Mouse (Mus musculus) kidney, adult 8-10 months (tissue): Measurements from ENCODE around the gene BC035044.
"Not testable (repeated sequence)": the region's sequence is repeated elsewhere in the genome, so short reads cannot be mapped to it uniquely, and the experiment has no call there.

Experiments
- DNase-seq, 2 experiments: peaks; one replicate each; pipeline ENCODE4 v3.0.0; 2022

BC035044 gene

GRCm38 (mm10) chr6:128849902-128850301, 41.0 kb downstream of the BC035044 start:
- peak in 1 of 2 experiments; percentile 68 for DNase-seq

DNA sequence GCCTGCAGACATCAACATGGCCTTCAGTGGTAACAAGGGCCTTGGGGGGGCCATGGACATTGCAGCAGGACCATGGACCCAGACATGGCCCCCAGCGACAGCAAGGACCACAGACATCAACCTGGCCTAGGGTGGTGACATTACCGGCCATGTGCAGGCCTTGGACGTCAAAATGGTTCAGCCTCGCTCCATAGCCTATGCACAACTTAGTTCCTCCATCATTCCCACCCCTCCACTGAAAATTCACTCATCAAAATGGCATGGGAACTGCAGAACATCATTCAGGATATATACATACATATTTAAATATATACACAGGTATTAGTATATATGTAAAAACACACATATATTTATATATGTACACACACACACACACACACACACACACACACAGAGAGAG, 43.5 kb downstream of the BC035044 start:
- no peak for DNase-seq

DNA sequence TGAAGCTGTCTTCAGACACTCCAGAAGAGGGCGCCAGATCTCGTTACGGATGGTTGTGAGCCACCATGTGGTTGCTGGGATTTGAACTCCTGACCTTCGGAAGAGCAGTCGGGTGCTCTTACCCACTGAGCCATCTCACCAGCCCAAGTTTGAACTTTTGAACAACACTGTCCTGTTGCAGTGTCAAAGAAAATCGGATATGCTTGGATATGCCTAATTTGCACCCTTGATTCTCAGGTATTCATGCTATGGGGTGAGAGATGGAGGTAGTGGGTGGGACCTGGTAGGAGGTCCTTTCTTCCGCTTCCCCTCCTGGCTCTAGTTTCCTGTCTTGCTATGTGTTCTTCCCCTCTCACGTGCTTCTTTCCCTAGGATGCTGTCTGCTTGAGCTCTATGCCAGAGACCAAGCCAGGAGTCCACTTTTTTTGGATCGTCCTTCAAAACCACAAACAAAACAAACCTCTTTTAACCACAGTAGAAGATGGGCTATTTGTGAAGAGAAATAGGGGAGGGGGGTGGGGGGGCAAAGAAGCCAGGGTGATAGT, 44.9 kb downstream of the BC035044 start:
- DNase-seq, result no peak

- DNase-seq, result peak; percentile 87 to 93
Measured at GRCm38 (mm10) chr6:128845319-128845979, 45.5 kb downstream of the BC035044 start.

- no peak for DNase-seq
Measured at GRCm38 (mm10) chr6:128844586-128845080, 46.3 kb downstream of the BC035044 start.

DNA sequence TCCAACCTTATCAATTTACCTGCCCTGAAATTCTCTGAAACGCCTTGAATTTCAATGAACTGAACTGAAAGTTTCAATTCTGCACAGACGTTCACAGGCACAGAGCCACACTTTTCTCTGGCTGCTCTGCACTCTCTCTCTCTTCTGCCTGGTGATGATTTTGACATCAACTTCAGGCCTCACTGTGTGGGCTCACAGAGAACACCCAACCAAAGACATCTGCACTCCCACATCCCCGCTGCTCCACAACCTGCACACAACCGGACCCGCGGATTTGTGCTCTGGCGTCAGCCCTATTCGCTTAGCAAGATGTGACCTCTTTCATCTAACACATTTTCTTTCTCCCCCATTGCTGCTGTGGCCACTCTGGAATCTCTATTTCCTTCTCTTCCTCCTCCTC, 46.8 kb downstream of the BC035044 start:
- DNase-seq, result no peak

DNA sequence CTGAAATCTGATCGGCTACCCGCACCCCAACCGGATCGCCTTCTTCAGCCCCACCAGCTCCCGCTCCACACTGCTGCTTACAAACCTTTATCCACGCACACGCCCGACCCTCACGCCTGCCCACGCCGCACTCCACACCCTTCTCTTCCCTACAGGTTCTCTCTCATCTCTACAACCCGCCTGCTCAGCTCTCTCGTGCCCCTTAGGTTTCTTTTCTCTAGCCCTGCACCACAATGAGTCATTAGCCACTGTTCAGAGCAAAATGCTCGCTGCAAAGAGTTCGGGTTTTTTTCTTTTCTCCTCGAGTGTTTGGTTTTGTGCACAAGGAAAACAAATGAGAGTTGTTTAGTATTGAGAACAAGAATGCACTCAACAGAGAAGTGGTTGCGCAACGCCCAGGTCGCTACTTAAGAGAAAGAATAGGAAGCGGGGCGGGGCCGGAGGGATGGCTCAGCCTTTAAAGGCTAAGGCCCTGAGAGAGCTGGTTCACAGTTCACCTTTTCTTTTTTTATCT, 47.4 kb downstream of the BC035044 start:
- DNase-seq, result peak; percentile 66 to 78

DNA sequence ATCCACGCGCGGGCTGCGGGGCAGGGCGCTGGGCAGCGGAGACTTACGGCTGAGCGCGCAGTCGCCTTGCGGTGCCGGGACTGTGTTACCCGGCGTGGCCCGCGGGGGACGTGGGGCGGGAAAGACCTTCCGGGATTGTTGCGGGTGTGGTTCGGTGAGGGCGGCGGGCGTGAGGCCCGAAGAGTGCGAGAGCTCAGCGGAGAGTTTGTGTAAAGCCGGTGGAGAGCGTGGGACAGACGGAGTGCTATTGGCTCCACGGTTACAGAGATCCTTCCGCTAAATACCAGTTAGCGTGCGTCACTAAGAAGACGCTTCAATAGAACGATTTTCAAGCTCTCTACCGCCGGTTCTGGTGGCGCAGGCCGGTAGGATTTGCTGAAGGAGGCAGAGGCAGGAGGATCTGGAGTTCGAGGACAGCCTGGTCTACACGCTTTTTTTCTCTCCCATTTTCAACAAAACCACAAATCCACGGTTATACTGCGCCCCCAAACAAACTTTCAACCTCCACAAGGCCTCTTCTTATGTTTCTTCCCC, 47.9 kb downstream of the BC035044 start:
- DNase-seq, result peak; percentile 93 to 94

- DNase-seq, result peak in 1 of 2 experiments; percentile 43
Measured at GRCm38 (mm10) chr6:128842356-128842944, 48.5 kb downstream of the BC035044 start.

DNA sequence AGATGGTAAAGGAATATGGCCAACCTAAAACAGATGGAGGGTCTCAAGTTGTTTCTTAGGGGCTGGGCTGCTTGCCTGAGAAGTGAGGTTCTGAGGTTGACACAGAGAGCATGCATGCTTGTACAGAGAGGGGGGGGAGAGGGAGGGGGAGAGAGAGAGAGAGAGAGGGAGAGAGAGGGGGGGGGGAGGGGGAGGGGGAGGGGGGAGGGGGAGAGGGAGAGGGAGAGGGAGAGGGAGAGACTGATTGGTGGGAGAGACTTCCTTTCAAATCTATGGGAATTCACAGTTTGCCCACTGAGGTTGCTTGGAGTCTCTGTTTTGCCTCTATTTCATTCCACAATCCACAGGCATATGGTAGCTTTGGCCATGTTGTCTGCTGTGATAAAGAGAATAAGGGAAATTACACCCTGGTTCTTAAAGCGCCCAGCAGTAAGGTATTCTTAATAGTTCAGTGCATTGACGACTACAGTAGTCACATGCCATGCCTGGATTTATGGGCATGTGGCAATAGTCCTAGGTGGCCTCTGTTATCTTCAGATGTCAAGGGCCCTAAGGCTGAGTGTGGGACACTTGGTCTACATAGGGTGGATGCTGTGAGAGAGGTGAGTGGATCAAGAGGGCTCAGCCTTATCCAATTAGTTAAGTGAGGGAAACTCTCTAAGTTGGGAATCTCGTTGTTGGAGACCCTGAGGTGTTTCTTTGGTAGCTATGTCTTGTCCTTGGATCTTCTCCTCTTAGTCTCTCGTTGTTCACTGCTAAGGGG, 49.4 kb downstream of the BC035044 start:
- no peak for DNase-seq

DNA sequence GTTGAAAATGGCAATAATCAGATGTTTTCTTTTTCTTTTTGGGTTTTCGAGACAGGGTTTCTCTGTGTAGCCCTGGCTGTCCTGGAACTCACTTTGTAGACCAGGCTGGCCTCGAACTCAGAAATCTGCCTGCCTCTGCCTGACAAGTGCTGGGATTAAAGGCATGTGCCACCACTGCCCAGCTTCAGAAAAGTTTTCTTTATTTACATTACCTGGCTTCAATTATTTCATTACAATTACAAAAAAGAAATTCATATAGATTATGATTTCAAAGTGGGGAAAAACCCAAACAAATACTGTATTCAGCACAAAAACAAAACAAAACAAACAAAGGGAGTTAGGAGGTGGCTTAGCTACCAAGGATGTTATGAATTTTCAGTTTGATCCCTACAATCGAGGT, 50.3 kb downstream of the BC035044 start:
- not testable (repeated sequence) for DNase-seq

- no peak for DNase-seq
Measured at GRCm38 (mm10) chr6:128839921-128840320, 51.0 kb downstream of the BC035044 start.

- DNase-seq, result peak; percentile 88 to 91
Measured at GRCm38 (mm10) chr6:128839266-128839771, 51.6 kb downstream of the BC035044 start.

- peak; percentile 91 to 94 for DNase-seq
Measured at GRCm38 (mm10) chr6:128838342-128839265, 52.3 kb downstream of the BC035044 start.

DNA sequence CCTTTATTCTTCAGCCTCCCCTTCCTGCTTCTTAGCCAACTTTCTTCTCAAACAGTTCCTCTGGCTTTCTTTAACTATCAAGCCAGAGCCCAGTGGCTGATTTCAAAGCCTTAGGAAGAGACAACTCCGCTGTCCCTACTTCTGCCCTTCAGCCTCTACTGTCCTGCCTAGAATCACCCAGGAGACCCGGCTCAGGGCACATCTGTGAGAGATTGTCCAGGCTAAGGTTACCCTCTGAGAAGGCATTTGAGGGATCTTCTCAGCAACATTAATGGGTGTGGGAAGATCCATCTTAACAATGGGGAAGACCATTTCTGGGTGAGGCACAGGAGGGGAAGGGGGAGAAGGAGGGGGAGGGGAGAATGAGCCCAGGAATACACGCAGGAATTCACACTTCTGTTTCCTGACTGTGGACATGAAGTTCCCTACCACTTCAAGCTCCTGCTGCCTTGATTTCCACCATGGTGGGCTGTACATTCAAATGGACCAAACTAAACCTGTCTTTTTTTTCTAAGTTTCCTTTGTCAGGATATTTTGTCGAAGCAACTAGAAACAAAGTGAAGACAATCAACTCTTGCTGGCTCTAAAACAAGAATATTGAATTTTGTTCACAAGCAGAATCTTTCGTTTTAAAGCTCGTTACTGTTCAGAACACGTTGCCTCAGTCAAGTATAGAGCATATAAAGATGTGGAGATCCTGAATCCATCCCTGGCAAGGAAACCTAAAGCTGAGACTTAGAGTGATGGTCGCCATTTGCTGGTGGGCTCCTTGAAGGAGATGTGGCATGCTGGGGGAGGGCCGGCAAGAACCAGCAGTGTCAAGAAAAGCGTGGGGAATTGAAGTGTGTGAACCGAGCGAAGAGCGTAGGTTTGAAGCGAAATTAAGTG, 53.2 kb downstream of the BC035044 start:
- DNase-seq, result no peak

GRCm38 (mm10) chr6:128836955-128837334, 54.0 kb downstream of the BC035044 start:
- DNase-seq, result no peak

DNA sequence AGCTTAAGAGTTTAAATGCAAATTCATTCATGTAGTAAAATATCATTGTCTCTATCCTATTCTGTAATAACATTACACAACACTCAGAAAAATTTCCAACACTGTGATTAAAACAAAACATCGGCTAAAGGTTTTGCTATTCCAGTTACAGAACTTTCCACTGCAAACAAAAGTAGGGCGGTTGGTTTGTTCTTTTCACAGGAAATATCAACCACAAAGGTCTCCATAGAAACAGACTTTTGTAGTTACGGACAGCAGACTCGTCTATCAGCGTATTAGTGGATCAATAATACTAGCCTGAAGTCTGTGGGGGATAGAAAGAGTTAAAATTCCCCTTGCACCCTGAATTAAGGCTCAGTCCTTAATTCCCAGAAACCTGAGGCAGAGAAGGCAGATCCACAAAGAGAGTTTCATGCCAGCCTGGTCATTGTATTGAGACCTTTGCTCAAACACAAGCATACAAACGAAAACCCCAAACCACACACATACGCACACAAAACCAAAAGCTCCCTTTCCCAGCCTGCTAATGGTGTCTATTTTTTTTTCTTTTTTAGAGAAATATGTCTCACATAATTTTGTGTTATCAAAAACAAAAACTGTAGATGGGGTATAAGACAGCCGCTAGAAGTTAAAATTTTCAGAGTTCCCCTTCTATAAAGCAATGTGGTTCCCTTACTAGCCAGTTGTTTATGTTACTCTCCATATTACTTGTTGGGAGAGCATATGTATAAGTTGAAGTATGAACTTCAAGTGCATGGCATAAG, 54.6 kb downstream of the BC035044 start:
- no peak for DNase-seq

DNA sequence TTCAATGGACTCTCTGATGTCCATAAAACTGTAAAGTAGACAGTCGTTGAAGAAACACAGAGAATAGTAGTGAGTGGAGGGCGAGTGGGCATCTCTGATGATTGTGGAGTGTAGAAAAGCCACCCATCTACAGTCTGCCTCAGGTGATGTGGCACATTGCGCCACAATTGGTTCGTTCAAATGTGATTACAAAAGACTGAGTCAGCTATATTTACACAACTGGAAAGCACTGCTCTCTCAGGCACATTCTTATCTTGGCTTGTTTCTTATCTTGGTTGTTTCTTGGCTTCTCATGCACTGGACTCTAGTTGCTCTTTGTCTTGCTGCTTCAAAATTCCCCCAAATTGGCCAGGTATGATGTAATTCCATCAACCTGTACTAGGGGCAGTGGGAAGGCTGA, 55.4 kb downstream of the BC035044 start:
- no peak for DNase-seq

DNA sequence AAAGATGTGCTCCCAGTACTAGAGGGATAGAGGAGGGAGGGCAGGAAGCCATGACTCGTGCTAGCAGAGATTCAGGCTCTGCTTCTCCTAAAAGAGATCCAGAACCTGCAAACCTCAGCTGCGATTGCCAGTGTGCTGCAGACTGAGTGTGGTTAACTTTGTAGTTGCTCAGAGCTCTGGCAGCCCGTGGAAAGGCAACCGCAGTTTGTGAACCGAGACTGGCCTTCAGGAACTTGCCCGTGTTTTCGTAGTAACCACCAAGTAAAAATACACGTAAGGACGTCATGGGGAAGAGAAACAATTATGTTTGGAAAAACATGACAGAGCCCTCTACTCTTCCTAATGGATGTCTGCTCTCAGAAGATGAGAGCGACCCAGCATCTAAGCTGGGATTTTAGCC, 57.9 kb downstream of the BC035044 start:
- DNase-seq, result no peak

- no peak for DNase-seq
Measured at GRCm38 (mm10) chr6:128829837-128830236, 61.1 kb downstream of the BC035044 start.
